Mouse (Mus musculus): ENCODE results near the gene Ralgds. TPM values are rescaled to one million over a fixed set of nuclear protein-coding genes. Genes with fewer than 3 reads are reported as not detected.

The Ralgds gene
- polyA plus RNA-seq, 1 experiment from 2014 or later = 20.5 TPM

DNA sequence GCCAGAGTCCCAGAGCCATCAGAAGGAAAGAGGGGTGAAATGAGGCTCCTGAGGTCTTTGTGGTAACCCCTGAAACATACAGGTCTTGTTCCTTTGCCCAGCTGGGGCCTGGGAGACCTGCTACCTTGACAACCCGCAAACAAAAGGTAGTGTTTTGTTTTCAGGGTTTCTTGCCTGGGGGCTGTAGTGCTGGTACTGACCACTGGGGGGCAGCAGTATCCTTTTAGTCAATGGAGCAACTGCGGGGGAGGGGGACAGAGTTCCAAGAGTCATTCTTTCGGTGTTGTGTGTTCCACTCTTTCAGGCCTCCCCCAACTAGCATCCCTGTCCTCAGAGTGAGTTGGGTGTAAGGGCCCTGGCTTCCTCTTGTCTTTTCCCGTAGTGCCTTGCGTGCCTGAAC lies 1.6 kb downstream of the Ralgds start:
- no peaks in the 10 kb centered on the region for H3K9me3 ChIP-seq
- peak; percentile 89 for DNase-seq (ENCODE audit: low spot score)
- H3K27ac ChIP-seq = 0 out of 2 replicates have a peak overlapping the region, but pooled peaks have one; percentile 23
- peaks cover 22% of the 10 kb centered on the region for H3K4me1 ChIP-seq
- H3K27me3 ChIP-seq (ENCODE audit: insufficient read depth, poor library complexity, severe bottlenecking) = peaks cover 39% of the 10 kb centered on the region
- 14% methylated on average over 5 of the region's 5 CpGs for WGBS
- H3K4me3 ChIP-seq = peak overlapping the region; percentile 22; the same call in 1 of the 2 replicates
- no peaks in the 10 kb centered on the region for H3K36me3 ChIP-seq

DNA sequence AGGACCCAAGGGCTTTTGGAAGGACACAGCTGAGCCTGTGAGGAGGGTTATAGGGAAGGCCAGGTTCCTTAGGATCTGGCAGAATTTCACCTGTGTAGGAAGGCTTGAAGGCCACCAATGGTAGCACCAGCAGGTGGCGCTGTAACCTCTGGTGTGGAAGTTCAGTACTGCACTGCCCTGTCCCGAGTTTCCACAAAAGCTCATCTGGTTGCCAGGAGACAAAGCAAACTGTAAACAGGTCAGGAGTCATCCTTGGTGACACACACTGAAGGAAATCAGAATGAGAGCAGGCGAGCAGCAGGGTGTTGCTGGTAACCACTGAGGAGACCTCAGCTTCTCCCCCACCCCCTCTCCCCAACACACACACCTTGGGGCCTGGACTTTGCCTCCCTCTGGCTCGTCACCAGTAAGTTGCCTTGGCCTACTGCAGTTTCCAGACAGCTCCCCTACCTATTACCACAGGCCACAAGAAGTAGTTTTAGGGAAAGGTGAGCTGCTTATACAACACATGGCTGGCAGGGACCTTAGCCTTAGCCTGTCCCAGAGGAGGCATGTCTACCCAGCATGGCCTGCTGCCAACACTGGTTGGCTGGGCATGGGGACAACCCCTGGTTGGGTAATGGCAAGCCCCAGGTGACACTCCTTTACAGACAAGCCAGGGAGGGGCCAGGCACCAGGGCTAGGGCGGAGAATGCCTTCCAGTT lies 4.4 kb downstream of the Ralgds start:
- H3K27ac ChIP-seq = peak overlapping the region; percentile 43; the same call in 1 of the 2 replicates
- H3K27me3 ChIP-seq (ENCODE audit: insufficient read depth, poor library complexity, severe bottlenecking) = peaks cover 15% of the 10 kb centered on the region
- 31% methylated on average over 5 of the region's 5 CpGs for WGBS
- H3K9me3 ChIP-seq = no peaks in the 10 kb centered on the region
- peaks cover 28% of the 10 kb centered on the region for H3K4me1 ChIP-seq
- peak; percentile 90 for DNase-seq (ENCODE audit: low spot score)
- no peak overlapping the region for H3K4me3 ChIP-seq
- no peaks in the 10 kb centered on the region for H3K36me3 ChIP-seq

DNA sequence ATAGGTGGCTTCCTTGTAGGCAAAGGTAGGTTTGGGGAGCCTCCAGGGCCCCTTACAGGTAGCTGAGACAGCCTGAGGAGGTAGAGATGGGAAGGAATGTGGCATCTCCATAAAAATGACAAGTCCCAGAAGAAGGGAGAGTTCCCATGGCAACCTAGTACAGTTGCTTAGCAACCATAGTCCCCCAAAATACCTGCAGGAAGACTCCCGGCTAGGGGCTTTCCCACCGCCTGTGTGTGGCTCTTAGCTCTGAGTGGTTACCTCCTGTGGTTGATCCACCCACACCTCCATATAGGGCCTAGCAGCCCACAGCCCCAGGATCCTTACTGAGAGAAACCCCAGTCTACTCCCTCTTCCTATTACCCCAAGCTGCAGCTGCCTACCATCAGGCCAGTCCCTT lies 5.3 kb downstream of the Ralgds start:
- Histone ChIP-seq H3K27ac (no peak overlapping the region), H3K27me3 (ENCODE audit: insufficient read depth, poor library complexity, severe bottlenecking) (peaks cover 7% of the 10 kb centered on the region; the same call in 1 of the 2 replicates), H3K4me1 (peaks cover 28% of the 10 kb centered on the region), H3K9me3 (no peaks in the 10 kb centered on the region), H3K36me3 (no peaks in the 10 kb centered on the region), H3K4me3 (no peak overlapping the region)
- no peak for DNase-seq (ENCODE audit: low spot score)
- WGBS = 45% methylated on average over 2 of the region's 2 CpGs

- no peaks in the 10 kb centered on the region for H3K9me3 ChIP-seq
- no peak for DNase-seq (ENCODE audit: low spot score)
- peaks cover 33% of the 10 kb centered on the region for H3K4me1 ChIP-seq
Measured at GRCm38 (mm10) chr2:28520581-28520980, 7.7 kb downstream of the Ralgds start.

GRCm38 (mm10) chr2:28521571-28522151 lies 8.7 kb downstream of the Ralgds start:
- Histone ChIP-seq H3K9me3 (no peaks in the 10 kb centered on the region), H3K4me3 (no peak overlapping the region), H3K27ac (no peak overlapping the region), H3K36me3 (no peaks in the 10 kb centered on the region), H3K4me1 (peaks cover 44% of the 10 kb centered on the region), H3K27me3 (ENCODE audit: insufficient read depth, poor library complexity, severe bottlenecking) (no peaks in the 10 kb centered on the region)
- 75% methylated on average over 6 of the region's 6 CpGs for WGBS
- DNase-seq (ENCODE audit: low spot score) = no peak

More at GRCm38 (mm10) chr2:28520581-28520980, 7.7 kb downstream of the Ralgds start:
- Histone ChIP-seq H3K36me3 (no peaks in the 10 kb centered on the region), H3K27me3 (ENCODE audit: insufficient read depth, poor library complexity, severe bottlenecking) (no peaks in the 10 kb centered on the region), H3K27ac (no peak overlapping the region), H3K4me3 (no peak overlapping the region)
- 75% methylated on average over 5 of the region's 5 CpGs for WGBS

- no peak overlapping the region for H3K4me3 ChIP-seq
- no peak overlapping the region for H3K27ac ChIP-seq
- 77% methylated on average over 4 of the region's 4 CpGs for WGBS
- no peaks in the 10 kb centered on the region for H3K36me3 ChIP-seq
- peaks cover 44% of the 10 kb centered on the region for H3K4me1 ChIP-seq
- H3K27me3 ChIP-seq (ENCODE audit: insufficient read depth, poor library complexity, severe bottlenecking) = no peaks in the 10 kb centered on the region
- no peaks in the 10 kb centered on the region for H3K9me3 ChIP-seq
- no peak for DNase-seq (ENCODE audit: low spot score)
Measured at GRCm38 (mm10) chr2:28522166-28522565, 9.2 kb downstream of the Ralgds start.

- no peaks in the 10 kb centered on the region for H3K36me3 ChIP-seq
- H3K27ac ChIP-seq = peak overlapping the region; percentile 63
- H3K27me3 ChIP-seq (ENCODE audit: insufficient read depth, poor library complexity, severe bottlenecking) = no peaks in the 10 kb centered on the region
- peaks cover 42% of the 10 kb centered on the region for H3K4me1 ChIP-seq
- DNase-seq (ENCODE audit: low spot score) = peak; percentile 86
- WGBS = 16% methylated on average over 5 of the region's 5 CpGs
- H3K9me3 ChIP-seq = no peaks in the 10 kb centered on the region
- no peak overlapping the region for H3K4me3 ChIP-seq
Measured at GRCm38 (mm10) chr2:28523643-28524117, 10.8 kb downstream of the Ralgds start.

GRCm38 (mm10) chr2:28524406-28524805 lies 11.5 kb downstream of the Ralgds start:
- H3K9me3 ChIP-seq = no peaks in the 10 kb centered on the region
- no peak for DNase-seq (ENCODE audit: low spot score)
- H3K27me3 ChIP-seq (ENCODE audit: insufficient read depth, poor library complexity, severe bottlenecking) = no peaks in the 10 kb centered on the region
- H3K4me1 ChIP-seq = peaks cover 42% of the 10 kb centered on the region
- H3K36me3 ChIP-seq = no peaks in the 10 kb centered on the region
- WGBS = 84% methylated on average over 10 of the region's 10 CpGs
- H3K4me3 ChIP-seq = no peak overlapping the region
- no peak overlapping the region for H3K27ac ChIP-seq

- Histone ChIP-seq H3K4me3 (0 out of 2 replicates have a peak overlapping the region, but pooled peaks have one; percentile 6), H3K27me3 (ENCODE audit: insufficient read depth, poor library complexity, severe bottlenecking) (no peaks in the 10 kb centered on the region), H3K9me3 (no peaks in the 10 kb centered on the region), H3K4me1 (peaks cover 42% of the 10 kb centered on the region), H3K27ac (peak overlapping the region; percentile 80), H3K36me3 (no peaks in the 10 kb centered on the region)
- peak; percentile 88 for DNase-seq (ENCODE audit: low spot score)
- WGBS = 18% methylated on average over 11 of the region's 11 CpGs
Measured at GRCm38 (mm10) chr2:28525219-28525942, 12.5 kb downstream of the Ralgds start.

- WGBS = 49% methylated on average over 12 of the region's 12 CpGs
- Histone ChIP-seq H3K27ac (peak overlapping the region; percentile 80), H3K4me1 (peaks cover 45% of the 10 kb centered on the region), H3K4me3 (0 out of 2 replicates have a peak overlapping the region, but pooled peaks have one; percentile 6), H3K9me3 (no peaks in the 10 kb centered on the region), H3K27me3 (ENCODE audit: insufficient read depth, poor library complexity, severe bottlenecking) (no peaks in the 10 kb centered on the region), H3K36me3 (no peaks in the 10 kb centered on the region)
- DNase-seq (ENCODE audit: low spot score) = no peak
Measured at GRCm38 (mm10) chr2:28525943-28526876, 13.3 kb downstream of the Ralgds start.

- H3K27ac ChIP-seq = 0 out of 2 replicates have a peak overlapping the region, but pooled peaks have one; percentile 12
- no peaks in the 10 kb centered on the region for H3K9me3 ChIP-seq
- no peak overlapping the region for H3K4me3 ChIP-seq
- H3K36me3 ChIP-seq = no peaks in the 10 kb centered on the region
- H3K4me1 ChIP-seq = peaks cover 57% of the 10 kb centered on the region
- no peak for DNase-seq (ENCODE audit: low spot score)
- WGBS = 80% methylated on average over 20 of the region's 20 CpGs
- no peaks in the 10 kb centered on the region for H3K27me3 ChIP-seq (ENCODE audit: insufficient read depth, poor library complexity, severe bottlenecking)
Measured at GRCm38 (mm10) chr2:28527436-28528353, 14.8 kb downstream of the Ralgds start.
